Mouse (Mus musculus) embryonic facial prominence, embryonic 13.5 days (tissue): ENCODE measurements at regions not wholly inside any gene's neighbourhood (a gene's known extent, or its start where the extent isn't known, plus 50 kb on each side); places are given as distances from the start of the nearest gene placed in this dataset.
A peak's percentile ranks its signal among the peaks of the same experiment; 100 is the strongest.

Experiments
- ATAC-seq: fragments of 200-750 bp; cut with Nextera tagmentation; 2 replicates; pipeline ENCODE4 v1.8.0; 2017; ENCODE audit warnings: low read depth; ENCODE audit not compliant: insufficient number of reproducible peaks, insufficient read depth, low FRiP score, low TSS enrichment
- H3K27ac ChIP-seq: fragments of 300-500 bp; sonication (generic); 2 replicates; pipeline ENCODE4 v1.5.1; 2015; ENCODE audit warnings: moderate library complexity, mild to moderate bottlenecking, inconsistent platforms
- H3K27me3 ChIP-seq: fragments of 300-500 bp; sonication (generic); 2 replicates; pipeline ENCODE4 v1.6.1; 2015; ENCODE audit warnings: mild to moderate bottlenecking, inconsistent platforms
- H3K36me3 ChIP-seq: fragments of 300-500 bp; sonication (generic); 2 replicates; pipeline ENCODE4 v1.6.1; 2015; ENCODE audit warnings: mild to moderate bottlenecking, inconsistent platforms
- H3K4me1 ChIP-seq: fragments of 300-500 bp; sonication (generic); 2 replicates; pipeline ENCODE4 v1.6.1; 2015; ENCODE audit warnings: inconsistent platforms
- H3K4me2 ChIP-seq: fragments of 300-500 bp; sonication (generic); 2 replicates; pipeline ENCODE4 v1.6.1; 2015; ENCODE audit warnings: moderate library complexity, mild to moderate bottlenecking, inconsistent platforms
- H3K4me3 ChIP-seq: fragments of 300-500 bp; sonication (generic); 2 replicates; pipeline ENCODE4 v1.5.1; 2015; ENCODE audit warnings: mild to moderate bottlenecking, inconsistent platforms
- H3K9ac ChIP-seq: fragments of 300-500 bp; sonication (generic); 2 replicates; pipeline ENCODE4 v1.6.1; 2015; ENCODE audit warnings: mild to moderate bottlenecking, inconsistent platforms
- H3K9me3 ChIP-seq: fragments of 300-500 bp; sonication (generic); 2 replicates; pipeline ENCODE4 v1.6.1; 2016; ENCODE audit warnings: inconsistent platforms
- WGBS: fragments of 180-500 bp; shearing (Covaris S2); methylation state at CpG from one replicate; pipeline ENCODE4 v1.1.7; 2015; ENCODE audit warnings: mixed read lengths; 5-methylcytosine and 5-hydroxymethylcytosine counted together

- no peak overlapping the region for H3K9ac ChIP-seq
- H3K4me2 ChIP-seq, result peak overlapping the region; percentile 51
- no peaks in the 10 kb centered on the region for H3K9me3 ChIP-seq
- peak overlapping the region; percentile 13; the same call in 1 of the 2 replicates for H3K4me3 ChIP-seq
- 13% methylated on average over 12 of the region's 12 CpGs for WGBS
- H3K27me3 ChIP-seq, result peaks cover 4% of the 10 kb centered on the region; the same call in 1 of the 2 replicates
- no peak overlapping the region for H3K27ac ChIP-seq
- ATAC-seq, result peak; percentile 48; the same call in 1 of the 2 replicates
- no peaks in the 10 kb centered on the region for H3K36me3 ChIP-seq
- H3K4me1 ChIP-seq, result no peaks in the 10 kb centered on the region
Measured at GRCm38 (mm10) chr16:97272035-97272631, 84.4 kb upstream of the Bace2 start.

- no peaks in the 10 kb centered on the region for H3K9me3 ChIP-seq
- ATAC-seq, result no peak
- H3K27ac ChIP-seq, result no peak overlapping the region
- H3K27me3 ChIP-seq, result peaks cover 4% of the 10 kb centered on the region; the same call in 1 of the 2 replicates
- H3K9ac ChIP-seq, result no peak overlapping the region
- 84% methylated on average over 1 of the region's 1 CpGs for WGBS
- no peaks in the 10 kb centered on the region for H3K4me1 ChIP-seq
- no peak overlapping the region for H3K4me2 ChIP-seq
- H3K4me3 ChIP-seq, result no peak overlapping the region
- no peaks in the 10 kb centered on the region for H3K36me3 ChIP-seq
Measured at GRCm38 (mm10) chr16:97278913-97279312, 77.6 kb upstream of the Bace2 start.

GRCm38 (mm10) chr16:97281615-97282110 lies 74.9 kb upstream of the Bace2 start:
- no peaks in the 10 kb centered on the region for H3K4me1 ChIP-seq
- no peak for ATAC-seq
- no peaks in the 10 kb centered on the region for H3K9me3 ChIP-seq
- no peak overlapping the region for H3K9ac ChIP-seq
- H3K27ac ChIP-seq, result no peak overlapping the region
- no peak overlapping the region for H3K4me2 ChIP-seq
- WGBS, result 87% methylated on average over 7 of the region's 7 CpGs
- H3K27me3 ChIP-seq, result no peaks in the 10 kb centered on the region
- H3K4me3 ChIP-seq, result no peak overlapping the region
- H3K36me3 ChIP-seq, result no peaks in the 10 kb centered on the region

GRCm38 (mm10) chr16:97282943-97283342 lies 73.6 kb upstream of the Bace2 start:
- Histone ChIP-seq H3K4me3 (no peak overlapping the region), H3K4me2 (no peak overlapping the region), H3K27me3 (no peaks in the 10 kb centered on the region), H3K9me3 (no peaks in the 10 kb centered on the region), H3K4me1 (no peaks in the 10 kb centered on the region), H3K9ac (no peak overlapping the region), H3K36me3 (no peaks in the 10 kb centered on the region), H3K27ac (no peak overlapping the region)
- WGBS, result 75% methylated on average over 9 of the region's 9 CpGs
- ATAC-seq, result no peak

- 83% methylated on average over 8 of the region's 8 CpGs for WGBS
- Histone ChIP-seq H3K36me3 (no peaks in the 10 kb centered on the region), H3K27ac (no peak overlapping the region), H3K4me1 (peaks cover 9% of the 10 kb centered on the region; the same call in 1 of the 2 replicates), H3K9me3 (no peaks in the 10 kb centered on the region), H3K27me3 (no peaks in the 10 kb centered on the region), H3K9ac (no peak overlapping the region), H3K4me2 (no peak overlapping the region), H3K4me3 (no peak overlapping the region)
- ATAC-seq, result no peak
Measured at GRCm38 (mm10) chr16:97285886-97286447, 70.6 kb upstream of the Bace2 start.

GRCm38 (mm10) chr16:97286717-97287116 lies 69.8 kb upstream of the Bace2 start:
- Histone ChIP-seq H3K4me3 (no peak overlapping the region), H3K36me3 (no peaks in the 10 kb centered on the region), H3K4me2 (no peak overlapping the region), H3K4me1 (peaks cover 9% of the 10 kb centered on the region; the same call in 1 of the 2 replicates), H3K9me3 (no peaks in the 10 kb centered on the region), H3K9ac (no peak overlapping the region), H3K27me3 (no peaks in the 10 kb centered on the region), H3K27ac (no peak overlapping the region)
- no peak for ATAC-seq
- 34% methylated on average over 3 of the region's 3 CpGs for WGBS

GRCm38 (mm10) chr16:97288634-97289033 lies 67.9 kb upstream of the Bace2 start:
- WGBS, result 27% methylated on average over 8 of the region's 8 CpGs
- 0 out of 2 replicates have a peak, but pooled peaks have one; percentile 35 for ATAC-seq

GRCm38 (mm10) chr16:97292484-97293048 lies 64.0 kb upstream of the Bace2 start:
- H3K27me3 ChIP-seq, result no peaks in the 10 kb centered on the region
- ATAC-seq, result no peak
- 3% methylated on average over 11 of the region's 11 CpGs for WGBS
- no peaks in the 10 kb centered on the region for H3K9me3 ChIP-seq
- H3K27ac ChIP-seq, result no peak overlapping the region
- H3K9ac ChIP-seq, result no peak overlapping the region
- H3K4me2 ChIP-seq, result peak overlapping the region; percentile 42
- H3K36me3 ChIP-seq, result no peaks in the 10 kb centered on the region
- H3K4me3 ChIP-seq, result no peak overlapping the region
- H3K4me1 ChIP-seq, result peaks cover 9% of the 10 kb centered on the region; the same call in 1 of the 2 replicates

More at GRCm38 (mm10) chr16:97288634-97289033, 67.9 kb upstream of the Bace2 start:
- H3K27me3 ChIP-seq, result no peaks in the 10 kb centered on the region
- H3K4me3 ChIP-seq, result no peak overlapping the region
- no peaks in the 10 kb centered on the region for H3K36me3 ChIP-seq
- peaks cover 9% of the 10 kb centered on the region; the same call in 1 of the 2 replicates for H3K4me1 ChIP-seq
- H3K9ac ChIP-seq, result no peak overlapping the region
- no peaks in the 10 kb centered on the region for H3K9me3 ChIP-seq
- no peak overlapping the region for H3K4me2 ChIP-seq
- no peak overlapping the region for H3K27ac ChIP-seq

- Histone ChIP-seq H3K4me3 (no peak overlapping the region), H3K36me3 (no peaks in the 10 kb centered on the region), H3K27ac (no peak overlapping the region), H3K4me1 (peaks cover 7% of the 10 kb centered on the region; the same call in 1 of the 2 replicates), H3K9me3 (no peaks in the 10 kb centered on the region), H3K4me2 (peak overlapping the region; percentile 42), H3K27me3 (no peaks in the 10 kb centered on the region), H3K9ac (no peak overlapping the region)
- no peak for ATAC-seq
- WGBS, result 2% methylated on average over 4 of the region's 4 CpGs
Measured at GRCm38 (mm10) chr16:97293273-97293672, 63.3 kb upstream of the Bace2 start.

GRCm38 (mm10) chr16:97297140-97297539 lies 59.4 kb upstream of the Bace2 start:
- WGBS, result 61% methylated on average over 3 of the region's 3 CpGs
- Histone ChIP-seq H3K36me3 (no peaks in the 10 kb centered on the region), H3K4me3 (no peak overlapping the region), H3K4me1 (no peaks in the 10 kb centered on the region; the same call in 1 of the 2 replicates), H3K27me3 (no peaks in the 10 kb centered on the region), H3K27ac (no peak overlapping the region), H3K9ac (no peak overlapping the region), H3K9me3 (no peaks in the 10 kb centered on the region), H3K4me2 (no peak overlapping the region)
- ATAC-seq, result no peak

- Histone ChIP-seq H3K9ac (no peak overlapping the region), H3K4me2 (no peak overlapping the region), H3K4me3 (no peak overlapping the region), H3K9me3 (no peaks in the 10 kb centered on the region), H3K27me3 (no peaks in the 10 kb centered on the region), H3K36me3 (no peaks in the 10 kb centered on the region), H3K27ac (no peak overlapping the region), H3K4me1 (0 out of 2 replicates have a peak, but pooled peaks cover 4% of the 10 kb centered on the region)
- ATAC-seq, result no peak
- WGBS, result 60% methylated on average over 5 of the region's 5 CpGs
Measured at GRCm38 (mm10) chr16:97304156-97304735, 52.3 kb upstream of the Bace2 start.
